Mouse (Mus musculus) myocyte (in vitro differentiated cells): ENCODE results near the gene Plcl2. TPM values are rescaled to one million over a fixed set of nuclear protein-coding genes. Genes with fewer than 3 reads are reported as not detected.

ENCODE experiments used
- H3K27me3 ChIP-seq: one replicate; pipeline ENCODE4 v1.6.1; 2011; ENCODE audit not compliant: control insufficient read depth, insufficient read depth, insufficient read length
- H3K36me3 ChIP-seq: one replicate; pipeline ENCODE4 v1.6.1; 2011; ENCODE audit not compliant: control insufficient read depth, insufficient read depth
- H3K4me2 ChIP-seq: one replicate; pipeline ENCODE4 v1.6.1; 2011; ENCODE audit warnings: low read depth, control low read depth
- H3K4me3 ChIP-seq: one replicate; pipeline ENCODE4 v1.5.1; 2011; ENCODE audit warnings: mild to moderate bottlenecking, control low read depth, moderate library complexity
- H3K79me2 ChIP-seq: one replicate; pipeline ENCODE4 v1.6.1; 2011; ENCODE audit not compliant: control insufficient read depth, insufficient read depth
- H3ac ChIP-seq: one replicate; pipeline ENCODE4 v1.6.1; 2011; ENCODE audit not compliant: control insufficient read depth, insufficient read length
- CEBPB ChIP-seq: IDR thresholded peaks from 2 replicates; pipeline ENCODE4 v1.6.1; 2011; ENCODE audit warnings: mild to moderate bottlenecking, moderate library complexity; ENCODE audit not compliant: poor library complexity, insufficient read depth, severe bottlenecking
- E2F4 ChIP-seq: IDR thresholded peaks from one replicate; pipeline ENCODE4 v1.6.1; 2011; ENCODE audit warnings: mild to moderate bottlenecking, control low read depth, moderate library complexity; ENCODE audit not compliant: insufficient read depth
- MAX ChIP-seq: IDR thresholded peaks from one replicate; pipeline ENCODE4 v1.6.1; 2011; ENCODE audit warnings: low read depth, mild to moderate bottlenecking, control low read depth
- MYOD1 ChIP-seq, 3 experiments: IDR thresholded peaks; one replicate each; pipeline ENCODE4 v1.6.1; 2011; ENCODE audit warnings: control low read depth in 2 of 3, low read depth in 2 of 3, mild to moderate bottlenecking in 2 of 3, moderate library complexity in 1 of 3; ENCODE audit not compliant: insufficient read length in 2 of 3, control insufficient read depth in 1 of 3
- MYOG ChIP-seq, 3 experiments: IDR thresholded peaks; one replicate each; pipeline ENCODE4 v1.6.1; 2011; ENCODE audit warnings: control low read depth in 2 of 3, low read depth in 2 of 3, mild to moderate bottlenecking in 2 of 3; ENCODE audit not compliant: insufficient read length in 2 of 3, control insufficient read depth in 1 of 3, insufficient read depth in 1 of 3
- POLR2A ChIP-seq: IDR thresholded peaks from one replicate; pipeline ENCODE4 v1.6.1; 2011; ENCODE audit warnings: low read depth, mild to moderate bottlenecking, control low read depth, moderate library complexity; ENCODE audit not compliant: insufficient read length
- POLR2AphosphoS2 ChIP-seq: IDR thresholded peaks from one replicate; pipeline ENCODE4 v1.6.1; 2011; ENCODE audit warnings: low read depth, control low read depth; ENCODE audit not compliant: insufficient read length
- REST ChIP-seq: IDR thresholded peaks from one replicate; pipeline ENCODE4 v1.6.1; 2011; ENCODE audit warnings: mild to moderate bottlenecking, control low read depth, moderate library complexity; ENCODE audit not compliant: insufficient read depth, insufficient read length
- SRF ChIP-seq: IDR thresholded peaks from one replicate; pipeline ENCODE4 v1.6.1; 2011; ENCODE audit warnings: low read depth; ENCODE audit not compliant: control insufficient read depth, insufficient read length
- TCF12 ChIP-seq: IDR thresholded peaks from one replicate; pipeline ENCODE4 v1.6.1; 2011; ENCODE audit warnings: mild to moderate bottlenecking, control low read depth; ENCODE audit not compliant: poor library complexity, insufficient read depth, severe bottlenecking
- TCF3 ChIP-seq: IDR thresholded peaks from one replicate; pipeline ENCODE4 v1.6.1; 2011; ENCODE audit warnings: low read depth, control low read depth; ENCODE audit not compliant: insufficient read length
- USF1 ChIP-seq: IDR thresholded peaks from one replicate; pipeline ENCODE4 v1.6.1; 2011; ENCODE audit warnings: low read depth, mild to moderate bottlenecking, control low read depth, moderate library complexity
- polyA plus RNA-seq: library from polyadenylated mRNA; unstranded; fragments of >200 nt; fragmentation: generic; extraction: Trizol; gene quantifications from one replicate; pipeline ENCODE4 v1.2.1, GENCODE M21; 2012; ENCODE audit warnings: missing spikeins

Gene Plcl2
- polyA plus RNA-seq, 1 experiment: 13.2 TPM

- no peak for TF ChIP-seq TCF12
- no peak for TF ChIP-seq MAX
- no peak for TF ChIP-seq POLR2AphosphoS2
- TF ChIP-seq USF1: no peak
- no peak for TF ChIP-seq REST
- TF ChIP-seq POLR2A: no peak
- Histone ChIP-seq H3K36me3 (no peaks in the 10 kb centered on the region), H3K79me2 (no peaks in the 10 kb centered on the region), H3ac (no peak overlapping the region), H3K4me3 (no peak overlapping the region), H3K4me2 (no peak overlapping the region), H3K27me3 (no peaks in the 10 kb centered on the region)
Measured at GRCm38 (mm10) chr17:50634008-50634871, 125.0 kb downstream of the Plcl2 start.

- no peak for TF ChIP-seq CEBPB
- TF ChIP-seq MAX: no peak
- TF ChIP-seq MYOD1 (IDR thresholded peaks at IDR 0.05; ENCODE audit: control insufficient read depth in 1 of 3, insufficient read length in 2 of 3, low read depth in 2 of 3): no peak
- no peaks in the 10 kb centered on the region for H3K36me3 ChIP-seq
- no peak overlapping the region for H3K4me3 ChIP-seq
- no peak overlapping the region for H3ac ChIP-seq
- H3K79me2 ChIP-seq: no peaks in the 10 kb centered on the region
- no peak overlapping the region for H3K4me2 ChIP-seq
- H3K27me3 ChIP-seq: no peaks in the 10 kb centered on the region
Measured at GRCm38 (mm10) chr17:50635961-50636585, 126.9 kb downstream of the Plcl2 start.

GRCm38 (mm10) chr17:50638791-50639190 lies 129.6 kb downstream of the Plcl2 start:
- no peaks in the 10 kb centered on the region for H3K79me2 ChIP-seq
- H3K4me3 ChIP-seq: no peak overlapping the region
- no peak for TF ChIP-seq E2F4
- TF ChIP-seq POLR2AphosphoS2: no peak
- no peak for TF ChIP-seq TCF3
- no peak for TF ChIP-seq USF1
- no peak for TF ChIP-seq MYOD1 (IDR thresholded peaks at IDR 0.05; ENCODE audit: control insufficient read depth in 1 of 3, insufficient read length in 2 of 3, low read depth in 2 of 3)
- TF ChIP-seq CEBPB: no peak
- TF ChIP-seq MYOG (IDR thresholded peaks at IDR 0.05; ENCODE audit: control insufficient read depth in 1 of 3, insufficient read depth in 1 of 3, insufficient read length in 2 of 3, low read depth in 2 of 3): no peak
- TF ChIP-seq MAX: no peak
- no peak for TF ChIP-seq POLR2A
- TF ChIP-seq SRF: no peak
- H3ac ChIP-seq: no peak overlapping the region
- no peak overlapping the region for H3K4me2 ChIP-seq
- H3K36me3 ChIP-seq: no peaks in the 10 kb centered on the region
- H3K27me3 ChIP-seq: no peaks in the 10 kb centered on the region

DNA sequence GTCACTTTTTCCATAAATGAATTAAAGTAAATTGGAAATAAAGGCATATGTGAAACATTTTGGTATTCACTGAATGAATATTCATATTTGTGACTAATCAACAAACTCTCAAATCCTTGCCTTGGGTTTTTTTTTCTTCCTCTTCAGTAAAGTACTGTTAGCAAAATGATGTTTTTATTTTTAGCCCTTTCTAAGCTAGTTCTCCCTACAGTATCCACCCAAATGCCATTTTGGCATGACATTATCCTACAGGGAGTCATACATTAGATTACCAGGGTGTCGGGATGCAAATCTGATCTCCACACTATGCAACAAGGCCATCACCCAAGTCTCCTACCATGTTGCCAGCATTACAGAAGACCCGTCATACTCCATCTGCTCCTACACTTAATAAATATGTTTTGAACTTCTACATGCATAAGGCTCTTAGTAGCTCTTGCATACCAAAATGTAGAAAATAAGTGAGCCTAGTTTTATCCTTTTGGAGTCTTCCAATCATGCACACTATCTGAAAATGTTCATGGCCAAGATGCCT lies 131.9 kb downstream of the Plcl2 start:
- H3K4me2 ChIP-seq: no peak overlapping the region
- H3K27me3 ChIP-seq: no peaks in the 10 kb centered on the region
- no peak overlapping the region for H3ac ChIP-seq
- TF ChIP-seq POLR2A: no peak
- no peak for TF ChIP-seq E2F4
- TF ChIP-seq MAX: no peak
- TF ChIP-seq REST: no peak
- no peak for TF ChIP-seq MYOG (IDR thresholded peaks at IDR 0.05; ENCODE audit: control insufficient read depth in 1 of 3, insufficient read depth in 1 of 3, insufficient read length in 2 of 3, low read depth in 2 of 3)
- no peak for TF ChIP-seq POLR2AphosphoS2
- no peak for TF ChIP-seq SRF
- no peak for TF ChIP-seq CEBPB
- TF ChIP-seq MYOD1 (IDR thresholded peaks at IDR 0.05; ENCODE audit: control insufficient read depth in 1 of 3, insufficient read length in 2 of 3, low read depth in 2 of 3): no peak
- TF ChIP-seq USF1: no peak
- no peak for TF ChIP-seq TCF12
- TF ChIP-seq TCF3: no peak
- H3K79me2 ChIP-seq: no peaks in the 10 kb centered on the region
- H3K36me3 ChIP-seq: no peaks in the 10 kb centered on the region
- no peak overlapping the region for H3K4me3 ChIP-seq

- Histone ChIP-seq H3K36me3 (no peaks in the 10 kb centered on the region), H3K27me3 (no peaks in the 10 kb centered on the region), H3ac (no peak overlapping the region), H3K4me2 (no peak overlapping the region), H3K4me3 (no peak overlapping the region), H3K79me2 (no peaks in the 10 kb centered on the region)
- TF ChIP-seq TCF12 (no peak), MYOD1 (IDR thresholded peaks at IDR 0.05; ENCODE audit: control insufficient read depth in 1 of 3, insufficient read length in 2 of 3, low read depth in 2 of 3) (no peak), E2F4 (no peak), USF1 (no peak), TCF3 (no peak), MAX (no peak), POLR2A (no peak), POLR2AphosphoS2 (no peak), CEBPB (no peak), REST (no peak), SRF (no peak), MYOG (IDR thresholded peaks at IDR 0.05; ENCODE audit: control insufficient read depth in 1 of 3, insufficient read depth in 1 of 3, insufficient read length in 2 of 3, low read depth in 2 of 3) (no peak)
Measured at GRCm38 (mm10) chr17:50641879-50642278, 132.7 kb downstream of the Plcl2 start.
